Mouse (Mus musculus): Measurements from ENCODE around the gene Sucnr1.

The Sucnr1 gene

GRCm38 (mm10) chr3:60111889-60112646 is 30.4 kb downstream of the Sucnr1 start:
- no peak for DNase-seq (ENCODE audit: extremely low spot score, low read depth, low spot score)

- no peak for DNase-seq (ENCODE audit: extremely low spot score, low read depth, low spot score)
Observed at GRCm38 (mm10) chr3:60114571-60114970, 32.9 kb downstream of the Sucnr1 start.

DNA sequence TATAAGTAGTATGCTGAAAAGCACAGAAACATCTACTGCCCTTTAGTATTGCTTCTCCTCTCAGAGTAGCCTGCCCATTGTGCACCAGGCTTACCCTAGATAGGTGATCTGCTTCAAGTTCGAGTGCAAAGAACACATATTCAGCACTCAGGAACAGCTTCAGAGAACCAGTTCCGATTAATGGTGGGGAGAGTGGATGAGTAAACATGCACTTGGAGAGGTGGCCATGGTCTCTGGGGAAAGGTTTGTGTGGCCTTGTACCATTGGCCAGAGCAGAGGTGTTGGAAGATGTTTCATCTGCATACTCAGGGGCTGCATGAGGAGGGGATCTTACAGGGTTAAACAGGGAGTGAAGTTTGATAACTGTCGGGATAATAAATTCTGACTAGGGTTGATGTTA is 39.8 kb downstream of the Sucnr1 start:
- DNase-seq (ENCODE audit: extremely low spot score, low read depth, low spot score): no peak

- no peak for DNase-seq (ENCODE audit: extremely low spot score, low read depth, low spot score)
Observed at GRCm38 (mm10) chr3:60123859-60124794, 42.5 kb downstream of the Sucnr1 start.

- DNase-seq (ENCODE audit: extremely low spot score, low read depth, low spot score): no peak
Observed at GRCm38 (mm10) chr3:60126564-60126963, 44.9 kb downstream of the Sucnr1 start.

DNA sequence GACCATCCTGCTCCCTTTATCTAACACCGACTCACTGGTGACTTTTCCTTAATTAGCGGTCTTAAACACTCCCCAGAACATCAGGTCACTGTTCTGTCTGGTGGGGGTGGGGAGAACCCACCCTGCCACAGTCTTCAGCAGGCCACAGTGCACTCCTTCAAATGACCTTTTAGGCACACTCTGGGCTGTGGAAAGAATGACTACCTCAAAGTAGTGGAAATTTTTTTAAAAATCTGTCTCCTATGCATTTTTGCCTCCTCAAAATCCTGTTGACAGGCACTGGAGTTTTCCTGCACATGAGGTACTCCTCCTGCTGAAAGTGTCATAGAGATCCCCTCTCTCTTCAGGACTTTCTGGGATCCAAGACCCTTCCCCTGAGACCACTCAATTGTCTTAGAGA is 46.6 kb downstream of the Sucnr1 start:
- DNase-seq (ENCODE audit: extremely low spot score, low read depth, low spot score): no peak

DNA sequence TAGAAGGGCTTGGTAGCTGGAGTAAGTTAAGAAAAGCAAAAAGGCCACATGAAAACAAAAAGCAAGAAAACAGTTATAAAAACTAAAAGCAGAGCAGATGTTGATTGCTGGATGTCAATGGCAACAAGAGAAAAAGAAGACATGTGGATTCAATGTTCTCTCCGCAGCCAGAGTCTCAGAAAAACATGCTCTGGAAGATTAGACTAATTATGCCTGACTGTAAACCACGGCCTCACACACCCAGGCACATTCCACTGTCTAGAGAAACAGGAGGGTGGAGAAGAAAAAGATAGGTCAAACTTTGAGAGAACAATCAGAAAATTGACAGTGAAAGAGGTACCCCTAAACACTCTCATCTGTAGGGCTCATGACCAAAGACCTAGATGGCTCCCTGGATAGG is 54.1 kb downstream of the Sucnr1 start:
- no peak for DNase-seq (ENCODE audit: extremely low spot score, low read depth, low spot score)

All from hindlimb bud, embryonic 11.5 days (tissue).